Mouse (Mus musculus): ENCODE measurements at regions not wholly inside any gene's neighbourhood (a gene's known extent, or its start where the extent isn't known, plus 50 kb on each side); places are given as distances from the start of the nearest gene placed in this dataset.

GRCm38 (mm10) chr1:81618880-81619279, 542.1 kb downstream of the Nyap2 start:
- ATAC-seq = no peak
- no peak overlapping the region for H3K4me2 ChIP-seq (ENCODE audit: low read depth, low read length)
- 71% methylated on average over 2 of the region's 2 CpGs for WGBS
- no peaks in the 10 kb centered on the region for H3K36me3 ChIP-seq (ENCODE audit: control insufficient read depth, insufficient read depth, low read length)
- H3K27me3 ChIP-seq (replicated peaks; ENCODE audit: control insufficient read depth, insufficient read depth, low read length) = no peaks in the 10 kb centered on the region
- no peak overlapping the region for H3K27ac ChIP-seq (ENCODE audit: low read length)
- H3K4me1 ChIP-seq (ENCODE audit: control insufficient read depth, insufficient read depth, low read length) = no peaks in the 10 kb centered on the region
- H3K9ac ChIP-seq (ENCODE audit: low read depth, low read length) = no peak overlapping the region
- no peak overlapping the region for H3K4me3 ChIP-seq (ENCODE audit: low read length)
- H3K9me3 ChIP-seq (ENCODE audit: control insufficient read depth, low read length) = no peaks in the 10 kb centered on the region

- 70% methylated on average over 4 of the region's 4 CpGs for WGBS
Observed at GRCm38 (mm10) chr1:81624141-81624540, 547.4 kb downstream of the Nyap2 start.

GRCm38 (mm10) chr1:81632704-81633103, 556.0 kb downstream of the Nyap2 start:
- no peak overlapping the region for H3K4me3 ChIP-seq (ENCODE audit: low read length)
- ATAC-seq = 0 out of 2 replicates have a peak, but pooled peaks have one; percentile 53
- H3K9ac ChIP-seq (ENCODE audit: low read depth, low read length) = no peak overlapping the region
- H3K4me1 ChIP-seq (ENCODE audit: control insufficient read depth, insufficient read depth, low read length) = no peaks in the 10 kb centered on the region
- H3K4me2 ChIP-seq (ENCODE audit: low read depth, low read length) = no peak overlapping the region
- WGBS = 52% methylated on average over 1 of the region's 1 CpGs
- H3K27me3 ChIP-seq (replicated peaks; ENCODE audit: control insufficient read depth, insufficient read depth, low read length) = no peaks in the 10 kb centered on the region
- no peaks in the 10 kb centered on the region for H3K9me3 ChIP-seq (ENCODE audit: control insufficient read depth, low read length)
- no peaks in the 10 kb centered on the region for H3K36me3 ChIP-seq (ENCODE audit: control insufficient read depth, insufficient read depth, low read length)
- no peak overlapping the region for H3K27ac ChIP-seq (ENCODE audit: low read length)

More at GRCm38 (mm10) chr1:81624141-81624540, 547.4 kb downstream of the Nyap2 start:
- no peak overlapping the region for H3K4me3 ChIP-seq (ENCODE audit: low read length)
- no peaks in the 10 kb centered on the region for H3K36me3 ChIP-seq (ENCODE audit: control insufficient read depth, insufficient read depth, low read length)
- H3K9me3 ChIP-seq (ENCODE audit: control insufficient read depth, low read length) = no peaks in the 10 kb centered on the region
- ATAC-seq = no peak
- H3K27ac ChIP-seq (ENCODE audit: low read length) = no peak overlapping the region
- no peak overlapping the region for H3K9ac ChIP-seq (ENCODE audit: low read depth, low read length)
- no peaks in the 10 kb centered on the region for H3K4me1 ChIP-seq (ENCODE audit: control insufficient read depth, insufficient read depth, low read length)
- H3K4me2 ChIP-seq (ENCODE audit: low read depth, low read length) = no peak overlapping the region
- no peaks in the 10 kb centered on the region for H3K27me3 ChIP-seq (replicated peaks; ENCODE audit: control insufficient read depth, insufficient read depth, low read length)

DNA sequence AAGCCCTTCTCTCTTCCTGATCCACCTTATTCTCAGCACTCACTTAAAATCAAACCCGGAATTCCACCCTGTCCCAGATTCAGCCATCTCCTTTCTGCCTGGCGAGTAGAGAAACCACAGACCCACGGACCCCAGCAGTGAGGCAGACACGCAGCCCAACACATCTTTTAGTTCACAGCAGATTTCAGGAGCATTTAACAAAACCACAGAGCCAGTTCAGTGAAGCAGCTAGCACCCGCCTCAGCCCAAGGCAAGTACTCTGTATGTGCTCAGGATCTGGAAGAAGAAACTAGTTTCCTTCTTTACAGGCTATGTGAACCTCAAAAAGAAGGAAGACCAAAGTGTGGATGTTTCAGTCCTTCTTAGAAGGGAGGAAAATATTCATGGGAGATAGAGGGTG, 560.6 kb downstream of the Nyap2 start:
- Histone ChIP-seq H3K4me3 (ENCODE audit: low read length) (no peak overlapping the region), H3K4me1 (ENCODE audit: control insufficient read depth, insufficient read depth, low read length) (no peaks in the 10 kb centered on the region), H3K27me3 (replicated peaks; ENCODE audit: control insufficient read depth, insufficient read depth, low read length) (no peaks in the 10 kb centered on the region), H3K27ac (ENCODE audit: low read length) (no peak overlapping the region), H3K4me2 (ENCODE audit: low read depth, low read length) (no peak overlapping the region), H3K9ac (ENCODE audit: low read depth, low read length) (no peak overlapping the region), H3K9me3 (ENCODE audit: control insufficient read depth, low read length) (no peaks in the 10 kb centered on the region), H3K36me3 (ENCODE audit: control insufficient read depth, insufficient read depth, low read length) (no peaks in the 10 kb centered on the region)
- 91% methylated on average over 5 of the region's 5 CpGs for WGBS
- no peak for ATAC-seq

GRCm38 (mm10) chr1:81652990-81653717, 576.4 kb downstream of the Nyap2 start:
- Histone ChIP-seq H3K9ac (ENCODE audit: low read depth, low read length) (no peak overlapping the region), H3K4me1 (ENCODE audit: control insufficient read depth, insufficient read depth, low read length) (no peaks in the 10 kb centered on the region), H3K9me3 (ENCODE audit: control insufficient read depth, low read length) (no peaks in the 10 kb centered on the region), H3K27ac (ENCODE audit: low read length) (no peak overlapping the region), H3K27me3 (replicated peaks; ENCODE audit: control insufficient read depth, insufficient read depth, low read length) (no peaks in the 10 kb centered on the region), H3K4me2 (ENCODE audit: low read depth, low read length) (no peak overlapping the region), H3K4me3 (ENCODE audit: low read length) (no peak overlapping the region), H3K36me3 (ENCODE audit: control insufficient read depth, insufficient read depth, low read length) (no peaks in the 10 kb centered on the region)
- 77% methylated on average over 9 of the region's 9 CpGs for WGBS
- no peak for ATAC-seq

DNA sequence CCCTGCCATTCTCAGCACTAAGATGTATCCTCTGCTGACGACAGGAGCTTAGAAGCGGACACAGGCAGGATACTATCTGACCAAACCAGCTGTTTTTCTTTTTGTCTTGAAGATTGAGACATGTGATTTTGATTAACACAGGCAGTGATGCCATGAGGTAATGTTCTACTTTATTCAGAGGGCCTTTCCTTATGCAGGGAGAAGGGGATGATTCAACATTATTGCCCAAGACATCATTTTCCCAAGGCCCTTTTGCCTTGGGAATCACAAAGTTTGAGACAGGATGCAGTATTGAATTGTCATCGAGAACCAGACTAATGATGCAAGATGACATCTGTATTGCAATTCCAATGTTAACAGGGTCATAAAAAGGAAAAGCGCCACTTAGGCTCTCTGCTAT, 571.7 kb upstream of the Gm9747 start:
- H3K4me3 ChIP-seq (ENCODE audit: low read length) = no peak overlapping the region
- no peak for ATAC-seq
- no peaks in the 10 kb centered on the region for H3K36me3 ChIP-seq (ENCODE audit: control insufficient read depth, insufficient read depth, low read length)
- no peaks in the 10 kb centered on the region for H3K27me3 ChIP-seq (replicated peaks; ENCODE audit: control insufficient read depth, insufficient read depth, low read length)
- no peak overlapping the region for H3K27ac ChIP-seq (ENCODE audit: low read length)
- H3K9ac ChIP-seq (ENCODE audit: low read depth, low read length) = no peak overlapping the region
- no peaks in the 10 kb centered on the region for H3K9me3 ChIP-seq (ENCODE audit: control insufficient read depth, low read length)
- H3K4me1 ChIP-seq (ENCODE audit: control insufficient read depth, insufficient read depth, low read length) = no peaks in the 10 kb centered on the region
- H3K4me2 ChIP-seq (ENCODE audit: low read depth, low read length) = no peak overlapping the region
- 76% methylated on average over 4 of the region's 4 CpGs for WGBS

DNA sequence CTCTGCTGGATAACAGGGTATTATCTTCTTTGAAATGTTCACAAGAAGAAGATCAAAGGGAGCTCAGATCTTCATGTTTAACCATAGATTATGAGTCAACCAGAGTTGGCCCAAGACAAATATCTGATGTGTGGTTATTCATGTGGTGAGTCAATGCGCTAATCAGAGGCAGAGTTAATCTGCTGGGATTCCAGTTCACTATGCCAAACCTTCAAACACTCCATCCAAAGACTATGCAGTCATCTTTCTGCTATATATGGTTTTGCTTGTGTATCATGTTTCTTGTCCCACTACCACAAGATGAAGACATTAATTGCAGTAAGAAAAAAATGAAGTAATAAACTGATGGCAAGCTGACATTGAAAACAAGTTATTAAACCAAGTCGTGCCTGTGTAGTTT, 561.8 kb upstream of the Gm9747 start:
- no peak overlapping the region for H3K4me2 ChIP-seq (ENCODE audit: low read depth, low read length)
- H3K27ac ChIP-seq (ENCODE audit: low read length) = no peak overlapping the region
- H3K9ac ChIP-seq (ENCODE audit: low read depth, low read length) = no peak overlapping the region
- no peaks in the 10 kb centered on the region for H3K4me1 ChIP-seq (ENCODE audit: control insufficient read depth, insufficient read depth, low read length)
- no peak overlapping the region for H3K4me3 ChIP-seq (ENCODE audit: low read length)
- no peak for ATAC-seq
- H3K9me3 ChIP-seq (ENCODE audit: control insufficient read depth, low read length) = no peaks in the 10 kb centered on the region
- H3K27me3 ChIP-seq (replicated peaks; ENCODE audit: control insufficient read depth, insufficient read depth, low read length) = no peaks in the 10 kb centered on the region
- 80% methylated on average over 2 of the region's 2 CpGs for WGBS
- no peaks in the 10 kb centered on the region for H3K36me3 ChIP-seq (ENCODE audit: control insufficient read depth, insufficient read depth, low read length)

- no peak for ATAC-seq
- 55% methylated on average over 3 of the region's 3 CpGs for WGBS
Observed at GRCm38 (mm10) chr1:81671725-81672124, 561.2 kb upstream of the Gm9747 start.

DNA sequence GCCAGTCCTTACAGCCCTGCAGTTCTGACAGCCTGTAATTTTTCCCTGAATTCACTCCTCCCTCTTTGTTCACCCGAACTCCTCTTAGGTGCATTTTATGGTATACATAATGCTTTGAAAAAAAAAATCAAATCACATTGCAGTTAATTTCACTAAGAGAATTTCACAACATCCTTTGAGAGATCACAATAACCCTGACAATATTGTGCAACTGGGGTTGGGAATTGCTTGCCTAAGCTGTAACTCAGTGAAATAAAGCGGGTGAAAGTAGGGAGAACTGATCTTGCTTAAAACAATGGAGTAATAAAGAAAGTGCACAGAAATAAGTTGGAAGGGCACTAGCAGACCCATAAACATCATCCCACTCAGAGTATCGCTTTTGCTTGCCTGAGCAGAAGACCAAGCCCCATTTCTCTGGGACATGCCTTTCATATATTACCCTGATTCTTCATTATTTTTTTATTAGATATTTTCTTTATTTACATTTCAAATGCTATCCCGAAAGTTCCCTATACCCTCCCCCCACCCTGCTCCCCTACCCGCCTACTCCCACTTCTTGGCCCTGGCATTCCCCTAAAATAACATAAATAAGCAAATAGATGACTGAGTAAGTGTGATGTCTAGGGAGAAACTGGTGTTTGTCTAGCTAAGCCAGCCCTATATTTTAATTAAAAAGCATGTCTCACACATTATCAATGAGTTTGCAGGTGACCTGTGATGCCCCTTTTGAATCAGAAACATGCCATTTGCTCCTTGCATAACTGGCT, 557.2 kb upstream of the Gm9747 start:
- Histone ChIP-seq H3K4me2 (ENCODE audit: low read depth, low read length) (no peak overlapping the region), H3K27ac (ENCODE audit: low read length) (no peak overlapping the region)
- WGBS = 64% methylated on average over 5 of the region's 5 CpGs

More at GRCm38 (mm10) chr1:81671725-81672124, 561.2 kb upstream of the Gm9747 start:
- Histone ChIP-seq H3K9me3 (ENCODE audit: control insufficient read depth, low read length) (no peaks in the 10 kb centered on the region), H3K4me1 (ENCODE audit: control insufficient read depth, insufficient read depth, low read length) (no peaks in the 10 kb centered on the region), H3K4me2 (ENCODE audit: low read depth, low read length) (no peak overlapping the region), H3K27me3 (replicated peaks; ENCODE audit: control insufficient read depth, insufficient read depth, low read length) (no peaks in the 10 kb centered on the region), H3K4me3 (ENCODE audit: low read length) (no peak overlapping the region), H3K36me3 (ENCODE audit: control insufficient read depth, insufficient read depth, low read length) (no peaks in the 10 kb centered on the region), H3K27ac (ENCODE audit: low read length) (no peak overlapping the region), H3K9ac (ENCODE audit: low read depth, low read length) (no peak overlapping the region)

More for the DNA sequence above, 557.2 kb upstream of the Gm9747 start:
- Histone ChIP-seq H3K4me3 (ENCODE audit: low read length) (no peak overlapping the region), H3K27me3 (replicated peaks; ENCODE audit: control insufficient read depth, insufficient read depth, low read length) (no peaks in the 10 kb centered on the region), H3K9ac (ENCODE audit: low read depth, low read length) (no peak overlapping the region), H3K9me3 (ENCODE audit: control insufficient read depth, low read length) (no peaks in the 10 kb centered on the region), H3K36me3 (ENCODE audit: control insufficient read depth, insufficient read depth, low read length) (no peaks in the 10 kb centered on the region), H3K4me1 (ENCODE audit: control insufficient read depth, insufficient read depth, low read length) (no peaks in the 10 kb centered on the region)
- ATAC-seq = no peak

All from intestine, embryonic 16.5 days (tissue).